Mouse (Mus musculus) CH12.LX (cell line): ENCODE measurements around the gene Gnb2. TPM values are rescaled to one million over a fixed set of nuclear protein-coding genes. Genes with fewer than 3 reads are reported as not detected.

ENCODE experiments used
- DNase-seq: peaks from one replicate; pipeline ENCODE4 v3.0.0-alpha.2; 2013; ENCODE audit errors: extremely low read depth
- H3K27ac ChIP-seq: 2 replicates; pipeline ENCODE4 v1.5.1; 2012; ENCODE audit warnings: low read depth, mild to moderate bottlenecking, control low read depth, moderate library complexity; ENCODE audit not compliant: insufficient read depth
- H3K27me3 ChIP-seq: replicated peaks from 2 replicates; pipeline ENCODE3; 2012; ENCODE audit warnings: inconsistent platforms
- H3K36me3 ChIP-seq, 2 experiments: replicated peaks in 1 of 2; 2 replicates each; pipeline versions ENCODE3 to v1.6.1; 2012; ENCODE audit warnings: inconsistent platforms in 1 of 2, low read length in 1 of 2, mild to moderate bottlenecking in 1 of 2, mixed read lengths in 1 of 2, moderate library complexity in 1 of 2; ENCODE audit not compliant: control insufficient read depth in 1 of 2, insufficient read depth in 1 of 2
- H3K4me1 ChIP-seq, 2 experiments: 2 replicates each; pipeline ENCODE4 v1.6.1; 2012; ENCODE audit warnings: inconsistent platforms in 1 of 2, moderate library complexity in 1 of 2; ENCODE audit not compliant: insufficient read depth in 2 of 2, control insufficient read depth in 1 of 2
- H3K4me2 ChIP-seq: 2 replicates; pipeline ENCODE4 v1.6.1; 2012; ENCODE audit warnings: low read depth, mild to moderate bottlenecking, control low read depth; ENCODE audit not compliant: poor library complexity, insufficient read depth, severe bottlenecking
- H3K4me3 ChIP-seq, 3 experiments: fragments of 150-350 bp in 1 of 3; sonication (generic) in 1 of 3; replicated peaks in 1 of 3; 2 replicates each; pipeline versions ENCODE3 to v1.5.1; 2011 to 2012; ENCODE audit warnings: low read depth in 2 of 3, low read length in 2 of 3, mild to moderate bottlenecking in 2 of 3, moderate library complexity in 2 of 3, control low read depth in 1 of 3, improper control_type of control experiment in 1 of 3, inconsistent platforms in 1 of 3, mixed read lengths in 1 of 3; ENCODE audit not compliant: poor library complexity in 1 of 3
- H3K79me2 ChIP-seq: replicated peaks from 2 replicates; pipeline ENCODE4 v1.6.1; 2012; ENCODE audit warnings: mild to moderate bottlenecking, moderate library complexity; ENCODE audit not compliant: control insufficient read depth, poor library complexity, insufficient read depth, severe bottlenecking; ENCODE audit errors: extremely low read depth
- H3K9ac ChIP-seq: 2 replicates; pipeline ENCODE4 v1.6.1; 2012; ENCODE audit warnings: low read depth, mild to moderate bottlenecking, control low read depth, moderate library complexity; ENCODE audit not compliant: insufficient read depth
- H3K9me3 ChIP-seq: replicated peaks from 2 replicates; pipeline ENCODE3; 2012; ENCODE audit warnings: low read length, inconsistent platforms, mixed read lengths
- BHLHE40 ChIP-seq: IDR thresholded peaks from 2 replicates; pipeline ENCODE4 v1.6.1; 2011; ENCODE audit warnings: mild to moderate bottlenecking, low read depth, low read length, improper control_type of control experiment
- CHD2 ChIP-seq: IDR thresholded peaks from 2 replicates; pipeline ENCODE4 v1.6.1; 2011; ENCODE audit warnings: low read length, improper control_type of control experiment
- E2F4 ChIP-seq: IDR thresholded peaks from 2 replicates; pipeline ENCODE4 v1.6.1; 2011; ENCODE audit warnings: low read depth, low read length, improper control_type of control experiment; ENCODE audit not compliant: insufficient replicate concordance
- ELF1 ChIP-seq: IDR thresholded peaks from 2 replicates; pipeline ENCODE4 v1.6.1; 2014; ENCODE audit warnings: low read depth, mild to moderate bottlenecking, inconsistent platforms, low read length, improper control_type of control experiment
- EP300 ChIP-seq: IDR thresholded peaks from 2 replicates; pipeline ENCODE4 v1.6.1; 2011; ENCODE audit warnings: low read length, improper control_type of control experiment
- IRF4 ChIP-seq: IDR thresholded peaks from 2 replicates; pipeline ENCODE4 v1.6.1; 2014; ENCODE audit warnings: low read depth, mild to moderate bottlenecking, inconsistent platforms, low read length, improper control_type of control experiment
- JUN ChIP-seq: IDR thresholded peaks from 2 replicates; pipeline ENCODE4 v1.6.1; 2011; ENCODE audit warnings: low read depth, mild to moderate bottlenecking, low read length, improper control_type of control experiment, moderate library complexity; ENCODE audit not compliant: insufficient read depth
- JUND ChIP-seq: conservative IDR thresholded peaks from 2 replicates; pipeline ENCODE4 v1.6.1; 2011; ENCODE audit warnings: low read depth, low read length, improper control_type of control experiment
- MXI1 ChIP-seq: IDR thresholded peaks from 2 replicates; pipeline ENCODE4 v1.6.1; 2011; ENCODE audit warnings: mild to moderate bottlenecking, low read depth, low read length, improper control_type of control experiment
- POLR2AphosphoS2 ChIP-seq: IDR thresholded peaks from 2 replicates; pipeline ENCODE4 v1.6.1; 2011; ENCODE audit warnings: low read depth, low read length, improper control_type of control experiment
- RAD21 ChIP-seq: IDR thresholded peaks from 2 replicates; pipeline ENCODE4 v1.6.1; 2011; ENCODE audit warnings: low read depth, mild to moderate bottlenecking, low read length, improper control_type of control experiment, moderate library complexity
- TBP ChIP-seq: conservative IDR thresholded peaks from 2 replicates; pipeline ENCODE4 v1.6.1; 2011; ENCODE audit warnings: low read depth, low read length, improper control_type of control experiment
- UBTF ChIP-seq: IDR thresholded peaks from 2 replicates; pipeline ENCODE4 v1.6.1; 2012; ENCODE audit warnings: low read depth, mild to moderate bottlenecking, inconsistent platforms, low read length, improper control_type of control experiment, moderate library complexity
- USF2 ChIP-seq: conservative IDR thresholded peaks from 2 replicates; pipeline ENCODE4 v1.6.1; 2011; ENCODE audit warnings: low read depth, low read length, improper control_type of control experiment
- ZC3H11A ChIP-seq: IDR thresholded peaks from 2 replicates; pipeline ENCODE4 v1.6.1; 2012; ENCODE audit warnings: low read depth, mild to moderate bottlenecking, inconsistent platforms, low read length, improper control_type of control experiment
- ZNF384 ChIP-seq: IDR thresholded peaks from 2 replicates; pipeline ENCODE4 v1.6.1; 2012; ENCODE audit warnings: low read depth, low read length, improper control_type of control experiment, inconsistent platforms
- dilution Hi-C: fragments of 300-500 bp; cut with MboI; formaldehyde crosslinking; loops from 2 replicates; pipeline ENCODE4 v1.14.3; 2020; ENCODE audit warnings: low sequenced_read_pairs; ENCODE audit not compliant: extremely low pct_unique_long_range_greater_than_20kb, extremely low pct_ligation_motif_present
- in situ Hi-C: fragments of 300-500 bp; cut with MboI; formaldehyde crosslinking; loops from 3 replicates; pipeline ENCODE4 v1.14.3; 2019; ENCODE audit warnings: low sequenced_read_pairs, low pct_ligation_motif_present, low pct_unique_long_range_greater_than_20kb, mixed read lengths
- polyA plus RNA-seq: library from polyadenylated mRNA; unstranded; fragments of >175 nt; gene quantifications from 2 replicates; pipeline ENCODE4 v1.2.1, GENCODE M21; 2012; ENCODE audit warnings: low read depth; ENCODE audit not compliant: insufficient read length
- total RNA-seq, 2 experiments: library from RNA; depleted of rRNA; stranded (reverse); fragments of 300-350 nt in 1 of 2; fragments of >200 nt in 1 of 2; gene quantifications; 2 replicates each; pipeline ENCODE4 v1.2.3; 2012 to 2014

Gnb2 gene
- total and polyA plus RNA-seq, 3 experiments: 264 to 480 (median 327) TPM

GRCm38 (mm10) chr5:137549840-137550239 is 16.5 kb upstream of the Gnb2 start:
- H3K4me3 ChIP-seq: no peak overlapping the region
- H3K27ac ChIP-seq: no peak overlapping the region
- in situ Hi-C loops: no loop called here
- H3K79me2 ChIP-seq: no peaks in the 10 kb centered on the region
- TF ChIP-seq POLR2AphosphoS2 (no peak), E2F4 (no peak), ZNF384 (no peak), MXI1 (no peak), IRF4 (no peak), ZC3H11A (no peak), BHLHE40 (no peak), EP300 (no peak), USF2 (no peak)
- TF ChIP-seq, all 38 proteins: peak for 0
- DNase-seq: no peak
- Histone ChIP-seq H3K9ac (no peak overlapping the region), H3K36me3 (no peaks in the 10 kb centered on the region), H3K4me2 (no peak overlapping the region), H3K4me1 (peaks cover 0 to 2% of the 10 kb centered on the region in 2 experiments; a peak in 1 of 4 replicates), H3K9me3 (peaks cover 4% of the 10 kb centered on the region), H3K27me3 (peaks cover 49% of the 10 kb centered on the region)
- dilution Hi-C loops: no loop called here

GRCm38 (mm10) chr5:137545596-137545995 is 12.3 kb upstream of the Gnb2 start:
- in situ Hi-C loops (no loop called here), dilution Hi-C loops (no loop called here)
- no peaks in the 10 kb centered on the region for H3K79me2 ChIP-seq
- H3K27ac ChIP-seq: no peak overlapping the region
- no peak for DNase-seq
- no peak overlapping the region for H3K9ac ChIP-seq
- no peak overlapping the region for H3K4me2 ChIP-seq
- H3K4me1 ChIP-seq: no peaks in the 10 kb centered on the region
- peaks cover 19% of the 10 kb centered on the region for H3K27me3 ChIP-seq
- TF ChIP-seq TBP (no peak), ZC3H11A (no peak), UBTF (no peak), ELF1 (no peak), JUN (no peak), CHD2 (no peak), IRF4 (no peak), RAD21 (no peak), JUND (no peak)
- H3K4me3 ChIP-seq: no peak overlapping the region
- H3K36me3 ChIP-seq: no peaks in the 10 kb centered on the region
- no peaks in the 10 kb centered on the region for H3K9me3 ChIP-seq
